Mouse (Mus musculus) 3T3-L1 (cell line): ENCODE measurements around the gene Rps5.
"Not testable (repeated sequence)": the region's sequence is repeated elsewhere in the genome, so short reads cannot be mapped to it uniquely, and the experiment has no call there.

ENCODE experiments used
- DNase-seq: peaks from one replicate; pipeline ENCODE4 v3.0.0-alpha.2; 2015; ENCODE audit warnings: low read depth, low spot score

The Rps5 gene

GRCm38 (mm10) chr7:12921705-12922465 lies at the start of gene Rps5:
TSS of gene Rps5 (plus strand) at chr7:12922290.
- DNase-seq, result peak; percentile 99

GRCm38 (mm10) chr7:12874301-12874700 lies 47.8 kb upstream of the Rps5 start:
- peak; percentile 63 for DNase-seq

DNA sequence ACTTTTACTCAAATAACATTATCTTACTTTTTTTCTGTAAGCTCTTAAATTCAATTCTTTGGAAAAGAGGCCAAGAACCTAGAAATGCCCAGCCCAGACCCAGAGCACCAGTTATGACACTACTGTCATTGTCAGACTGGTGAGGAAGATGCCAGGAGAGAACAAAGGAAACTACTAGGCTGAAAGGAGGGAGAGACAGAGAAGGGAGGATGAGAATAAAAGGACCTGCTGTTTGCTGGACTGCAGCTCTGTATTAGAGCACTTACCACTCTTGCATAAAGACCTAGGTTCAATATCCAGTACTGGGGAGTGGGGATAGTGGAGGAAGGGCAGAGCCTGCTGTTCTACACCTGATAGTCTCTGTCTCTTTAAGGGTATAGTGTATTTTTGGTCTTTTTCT lies 42.1 kb upstream of the Rps5 start:
- no peak for DNase-seq

DNA sequence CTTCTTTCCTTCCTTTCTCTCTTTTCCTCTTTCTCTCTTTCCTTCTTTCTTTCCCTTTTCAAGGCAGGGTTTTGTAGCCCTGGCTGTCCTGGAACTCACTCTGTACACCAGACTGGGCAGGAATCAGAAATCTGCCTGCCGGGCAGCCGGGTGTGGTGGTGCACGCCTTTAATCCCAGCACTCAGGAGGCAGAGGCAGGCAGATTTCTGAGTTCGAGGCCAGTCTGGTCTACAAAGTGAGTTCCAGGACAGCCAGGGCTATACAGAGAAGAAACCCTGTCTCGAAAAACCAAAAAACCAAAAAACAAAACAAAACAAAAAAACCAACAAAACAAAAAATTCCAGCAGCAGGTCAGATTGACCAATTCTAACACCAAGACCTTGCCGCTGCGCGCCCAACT lies 41.6 kb upstream of the Rps5 start:
- not testable (repeated sequence) for DNase-seq

DNA sequence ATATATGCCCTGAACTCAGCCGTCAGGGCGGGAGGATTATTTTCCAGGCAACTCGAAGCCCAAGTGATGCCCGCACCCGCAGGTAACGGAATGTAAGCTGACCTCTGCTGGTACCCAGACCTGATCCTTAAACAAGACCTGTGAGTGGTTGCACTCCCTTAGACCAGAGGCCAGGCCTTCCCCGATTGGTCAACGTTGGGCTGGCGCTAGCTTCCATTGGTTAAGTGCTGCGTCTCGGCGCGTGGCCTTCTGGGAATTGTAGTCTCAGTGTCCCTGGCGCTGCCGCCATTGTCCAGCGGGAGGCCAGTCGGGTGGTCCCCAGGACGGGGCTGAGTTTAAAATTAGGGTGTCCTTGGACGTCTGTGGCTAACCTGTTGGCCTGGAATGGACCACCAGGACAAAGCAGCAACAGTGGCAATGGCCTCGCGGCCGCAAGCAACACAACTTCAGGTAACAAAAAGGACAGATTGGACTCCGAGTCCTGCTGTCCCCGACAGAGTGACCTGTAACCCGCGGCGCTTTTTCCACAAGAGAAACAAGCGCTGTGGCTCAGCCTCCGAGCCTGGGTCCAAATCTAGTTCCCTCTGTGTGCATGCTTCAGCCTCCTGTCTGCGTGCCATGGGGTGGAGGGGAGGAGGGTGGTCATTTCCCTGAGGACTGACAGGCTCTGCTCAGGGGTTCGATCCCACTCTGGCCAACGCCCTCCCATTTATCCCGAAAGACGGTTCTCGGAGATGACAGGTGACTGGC lies 41.0 kb upstream of the Rps5 start, which contains the start of gene Zfp128:
Zfp128 (plus strand) TSS at position 267 of the 750 bp plus-strand sequence.
- peak; percentile 93 for DNase-seq

DNA sequence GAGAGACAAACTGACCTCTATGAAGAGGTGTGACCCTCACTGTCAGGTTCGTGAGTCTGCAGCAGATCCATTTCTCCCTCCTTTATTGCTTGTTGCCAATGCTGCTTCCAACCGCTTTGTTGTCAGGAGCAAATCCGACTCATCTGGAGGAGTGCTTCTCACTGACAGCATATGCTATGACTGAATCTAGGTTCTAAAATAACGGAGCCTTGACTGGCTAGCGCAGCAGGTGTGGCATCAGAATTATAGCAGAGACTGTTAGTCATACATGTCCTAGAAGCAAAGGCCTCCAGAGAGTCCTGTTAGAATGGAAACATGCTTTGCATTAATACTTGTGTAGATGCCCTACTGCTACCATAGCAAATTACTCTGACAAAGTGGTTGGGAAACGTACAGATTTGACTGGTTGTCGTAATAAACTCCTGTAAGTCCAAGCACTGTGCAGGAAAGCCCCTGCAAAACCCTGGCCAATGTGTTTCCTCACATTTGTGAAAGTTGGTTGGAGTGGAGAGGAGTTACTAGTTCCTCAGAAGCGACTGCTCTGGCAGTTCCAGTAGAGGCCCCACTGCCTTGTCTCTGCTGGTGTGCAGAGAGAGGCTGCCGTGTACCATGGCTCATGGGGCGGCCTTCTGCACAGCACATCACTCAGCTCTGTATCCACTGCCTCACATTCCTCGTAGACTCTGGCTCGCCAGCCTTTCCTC lies 35.4 kb upstream of the Rps5 start:
- no peak for DNase-seq

GRCm38 (mm10) chr7:12887585-12887984 lies 34.5 kb upstream of the Rps5 start:
- no peak for DNase-seq

DNA sequence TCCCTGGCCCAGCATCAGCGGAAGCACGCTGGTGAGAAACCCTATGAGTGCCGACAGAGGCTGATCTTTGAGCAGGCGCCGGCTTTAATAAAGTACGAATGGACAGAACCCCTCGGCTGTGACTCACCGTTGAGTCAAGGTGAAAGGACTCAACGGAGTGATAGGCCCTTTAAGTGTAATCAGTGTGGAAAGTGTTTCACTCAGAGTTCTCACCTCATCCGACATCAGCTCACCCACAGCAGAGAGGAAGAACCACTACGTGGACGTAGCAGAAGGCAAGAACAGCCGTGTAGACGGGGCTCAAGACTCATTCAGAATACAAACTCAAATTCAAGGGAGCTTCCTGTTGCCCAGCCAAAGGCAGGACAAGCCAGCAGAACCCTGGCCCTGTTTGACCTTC lies 31.2 kb upstream of the Rps5 start:
- DNase-seq, result no peak

- DNase-seq, result no peak
Observed at GRCm38 (mm10) chr7:12891334-12891733, 30.8 kb upstream of the Rps5 start.

- DNase-seq, result peak; percentile 95
Observed at GRCm38 (mm10) chr7:12897655-12898410, 24.3 kb upstream of the Rps5 start, which contains the start of gene Zscan22. TSS of gene Zscan22 (plus strand) at chr7:12897815.

GRCm38 (mm10) chr7:12901517-12901916 lies 20.6 kb upstream of the Rps5 start:
- DNase-seq, result no peak

GRCm38 (mm10) chr7:12903623-12904022 lies 18.5 kb upstream of the Rps5 start:
- DNase-seq, result peak; percentile 24

DNA sequence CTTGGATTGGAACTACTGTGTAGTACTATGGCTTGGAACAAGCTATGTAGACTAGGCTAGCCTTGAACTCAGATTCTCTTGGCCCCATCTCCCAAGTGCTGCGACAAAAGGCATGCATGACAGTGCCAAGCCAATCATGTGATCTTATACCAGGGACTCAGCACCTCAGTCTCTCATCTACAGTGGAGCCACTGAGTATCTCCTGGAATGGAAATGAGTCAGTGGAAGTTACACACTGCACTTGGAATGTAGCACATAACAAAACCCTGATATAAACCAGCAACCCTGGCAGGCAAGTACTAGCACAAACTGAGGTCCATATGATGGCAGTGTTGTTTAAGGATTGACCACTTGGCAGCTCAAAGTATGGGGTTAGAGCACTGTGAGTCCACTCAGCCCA lies 16.9 kb upstream of the Rps5 start:
- peak; percentile 82 for DNase-seq

- DNase-seq, result no peak
Observed at GRCm38 (mm10) chr7:12909498-12909962, 12.6 kb upstream of the Rps5 start.

DNA sequence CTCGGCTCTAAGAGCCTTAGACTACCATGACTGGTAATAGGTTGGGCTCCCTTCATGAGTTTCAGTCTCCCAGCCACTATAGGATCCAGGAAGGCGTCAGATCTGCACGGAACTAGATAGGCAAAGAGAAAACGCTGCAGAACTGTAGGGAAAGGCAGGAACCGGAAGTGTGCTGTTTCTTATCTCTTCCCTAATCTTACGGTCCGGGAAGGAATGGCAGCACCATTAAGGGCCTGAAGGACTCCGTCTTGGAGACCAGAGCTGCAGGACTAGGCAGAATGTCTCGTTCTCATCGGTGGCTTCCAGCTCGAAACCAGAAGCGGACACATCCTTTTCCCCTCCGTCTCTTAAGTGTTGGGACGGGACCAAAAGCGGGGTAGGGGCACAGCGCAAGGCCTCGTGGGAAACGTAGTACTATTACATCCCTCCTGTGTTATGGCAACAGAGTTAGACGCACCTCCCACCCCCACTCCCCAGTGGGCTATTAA lies 11.9 kb upstream of the Rps5 start:
- no peak for DNase-seq

GRCm38 (mm10) chr7:12913556-12913955 lies 8.5 kb upstream of the Rps5 start:
- DNase-seq, result peak; percentile 47

DNA sequence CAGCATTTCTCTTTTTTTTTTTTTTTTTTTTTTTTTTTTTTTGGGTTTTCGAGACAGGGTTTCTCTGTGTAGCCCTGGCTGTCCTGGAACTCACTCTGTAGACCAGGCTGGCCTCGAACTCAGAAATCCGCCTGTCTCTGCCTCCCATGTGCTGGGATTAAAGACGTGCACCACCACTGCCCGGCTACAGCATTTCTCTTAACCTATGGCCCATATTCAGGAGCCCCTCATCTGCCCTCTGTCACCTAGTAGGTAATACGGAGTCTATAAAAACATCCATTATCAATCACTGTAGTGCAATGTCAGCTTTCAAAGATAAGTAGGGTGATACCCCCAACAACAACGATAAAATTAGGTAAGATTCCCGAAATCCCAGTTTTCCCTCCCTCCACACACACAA lies 1.6 kb upstream of the Rps5 start:
- DNase-seq, result not testable (repeated sequence)

DNA sequence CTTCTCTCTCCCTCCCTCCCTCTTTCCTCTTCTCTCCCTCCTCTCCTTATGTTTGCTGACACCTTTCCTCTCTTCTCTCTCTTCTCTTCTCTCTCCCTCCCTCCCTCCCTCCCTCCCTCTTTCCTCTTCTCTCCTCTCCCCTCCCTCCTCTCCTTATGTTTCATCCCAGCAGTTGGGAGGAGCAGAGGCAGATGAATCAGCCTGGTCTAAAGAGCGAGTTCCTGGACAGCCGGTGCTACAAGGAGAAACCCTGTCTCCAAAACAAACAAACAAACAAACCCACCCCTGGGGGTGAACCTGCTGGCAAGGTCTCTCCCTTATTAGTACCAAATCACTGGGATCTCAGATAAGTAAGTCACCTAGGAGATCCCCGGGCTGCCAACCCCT lies 779 bp upstream of the Rps5 start:
- DNase-seq, result peak; percentile 65

GRCm38 (mm10) chr7:12922729-12923128 lies 639 bp downstream of the Rps5 start:
- peak; percentile 10 for DNase-seq

DNA sequence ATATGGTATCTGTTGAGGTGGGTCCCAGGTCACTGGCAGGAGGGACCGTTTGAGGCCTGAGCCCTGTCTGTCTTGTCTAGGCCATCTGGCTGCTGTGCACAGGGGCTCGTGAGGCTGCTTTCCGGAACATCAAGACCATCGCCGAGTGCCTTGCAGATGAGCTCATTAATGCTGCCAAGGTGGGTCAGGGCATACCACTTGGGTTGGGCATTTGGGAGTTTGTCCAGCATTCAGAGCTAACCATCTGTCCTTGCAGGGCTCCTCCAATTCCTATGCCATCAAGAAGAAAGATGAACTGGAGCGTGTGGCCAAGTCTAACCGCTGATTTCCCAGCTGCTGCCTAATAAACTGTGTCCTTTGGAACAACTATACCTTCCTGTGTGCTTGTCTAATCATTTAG lies 4.2 kb downstream of the Rps5 start:
- no peak for DNase-seq

GRCm38 (mm10) chr7:12927191-12927680 lies 5.1 kb downstream of the Rps5 start, which contains the start of gene Rnf225:
TSS of gene Rnf225 (plus strand) at chr7:12927416.
- DNase-seq, result no peak
